Mouse (Mus musculus) embryonic stem cell, embryonic (primary cell): ENCODE measurements around the gene Rnasel.

Experiments used
- CTCF ChIA-PET, 4 experiments: fragments of 300-600 bp in 2 of 4; fragments of 350-600 bp in 2 of 4; sonication (Branson Sonifier 250); formaldehyde crosslinking; loops; one replicate each; lab custom pipeline; 2022; ENCODE audit warnings: inconsistent platforms in 2 of 4; lab: Charles Lee
- POLR2A ChIA-PET, 4 experiments: fragments of 300-600 bp in 2 of 4; fragments of 350-600 bp in 2 of 4; sonication (Branson Sonifier 250); formaldehyde crosslinking; loops; one replicate each; lab custom pipeline; 2022; ENCODE audit warnings: antibody characterized with exemption in 4 of 4, inconsistent platforms in 1 of 4; lab: Charles Lee

Gene Rnasel

DNA sequence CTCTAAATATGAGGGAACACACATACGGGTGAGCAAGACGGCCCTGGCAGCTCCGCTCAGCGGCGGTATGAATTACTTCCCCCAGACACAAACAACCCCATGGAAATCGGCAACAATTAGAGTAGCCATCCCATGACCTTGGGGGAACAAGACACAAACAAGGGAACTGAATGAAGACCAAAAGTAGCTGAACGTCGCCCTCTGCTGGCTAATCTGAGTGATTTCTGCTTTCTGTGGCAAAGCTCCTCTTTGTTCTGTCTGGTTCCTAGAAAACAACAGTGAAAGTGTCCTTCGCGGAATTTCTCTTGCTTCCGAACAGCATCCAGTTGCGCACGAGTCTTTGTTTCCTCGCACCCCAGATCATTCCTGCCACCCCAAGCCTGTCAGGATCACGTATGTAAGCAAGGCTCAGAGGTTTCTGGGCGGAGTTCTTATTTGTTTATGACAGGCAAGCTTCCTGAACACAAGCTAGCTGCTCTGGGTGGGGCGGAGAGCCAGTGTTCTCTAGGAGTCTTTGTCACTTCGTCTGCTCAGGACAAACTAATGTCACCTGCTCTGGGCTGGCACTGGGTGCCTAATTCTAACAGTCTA, at the start of gene Rnasel:
Gene Rnasel (plus strand): TSS at position 216 of the 591 bp plus-strand sequence.
- ChIA-PET CTCF (interaction anchor here (0.5 to 5.0 kb wide), 90 partner anchors 9 to 1356 kb away, joined by 3 to 80 read pairs (median 4); partner anchors contain the start of genes Npl (in 3 of the 4), Glul (in 1 of the 4), Rgs8 (in 1 of the 4) and Teddm2 (in 1 of the 4)), POLR2A (interaction anchor here (0.5 to 3.0 kb wide), 49 partner anchors 9 to 626 kb away, joined by 3 to 16 read pairs (median 4); partner anchors contain the start of genes Npl (in 4 of the 4), Glul (in 2 of the 4), Teddm2 (in 2 of the 4) and Dhx9 (in 1 of the 4))

DNA sequence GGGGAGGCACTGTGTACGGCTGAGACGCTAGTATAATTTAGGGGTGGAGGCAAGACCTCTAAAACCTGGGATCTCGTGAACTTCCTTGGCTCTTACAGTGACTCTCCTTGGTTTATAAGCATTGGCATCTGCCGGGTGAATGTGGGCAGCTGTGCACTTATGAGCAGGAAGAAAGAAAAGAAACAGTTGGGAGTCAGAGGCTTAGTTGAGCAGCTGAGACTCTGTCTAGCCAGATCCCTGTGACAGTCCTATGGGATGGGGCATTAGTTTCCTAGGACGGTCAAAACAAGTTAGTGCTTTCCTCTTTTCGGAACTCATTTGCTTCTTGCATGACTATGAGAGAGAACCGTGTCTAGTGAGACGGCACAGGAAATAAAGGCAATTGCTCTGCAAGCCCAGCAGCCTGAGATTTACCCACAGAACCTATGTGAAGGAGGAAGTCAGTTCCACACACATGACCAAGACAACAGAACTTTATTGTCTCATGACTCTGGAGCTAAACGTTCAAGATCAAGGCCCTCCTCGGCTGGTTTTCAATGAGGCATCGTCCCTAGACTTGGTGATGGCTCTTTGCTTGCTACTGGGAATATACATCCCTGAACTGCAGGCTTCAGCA, 48.7 kb upstream of the Rnasel start:
- ChIA-PET CTCF (no interaction called here), POLR2A (interaction anchor here in 1 of 4 experiments (0.5 kb wide), 1 partner anchor 276 kb away, joined by 3 read pairs; the partner anchor contains the start of gene Shcbp1l)

DNA sequence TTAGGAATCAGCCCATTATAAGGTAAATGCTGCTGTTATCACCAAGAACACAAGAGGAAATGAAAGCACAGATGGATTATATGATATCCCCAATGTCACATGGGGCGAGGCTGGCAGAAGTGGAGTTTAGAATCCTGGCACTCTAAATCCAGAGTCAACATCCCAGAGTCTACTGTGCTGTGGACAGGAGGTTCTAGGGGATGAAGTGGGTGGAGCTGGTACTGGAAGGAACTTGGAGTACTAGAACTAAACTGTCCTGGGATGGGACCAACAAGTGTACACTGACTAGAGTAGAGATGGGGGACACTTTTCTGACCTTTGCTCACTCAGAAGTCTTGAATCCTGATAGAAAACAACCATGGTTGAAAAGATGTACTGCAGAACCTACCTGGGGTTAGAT, 47.8 kb upstream of the Rnasel start:
- ChIA-PET CTCF (no interaction called here), POLR2A (no interaction called here)

DNA sequence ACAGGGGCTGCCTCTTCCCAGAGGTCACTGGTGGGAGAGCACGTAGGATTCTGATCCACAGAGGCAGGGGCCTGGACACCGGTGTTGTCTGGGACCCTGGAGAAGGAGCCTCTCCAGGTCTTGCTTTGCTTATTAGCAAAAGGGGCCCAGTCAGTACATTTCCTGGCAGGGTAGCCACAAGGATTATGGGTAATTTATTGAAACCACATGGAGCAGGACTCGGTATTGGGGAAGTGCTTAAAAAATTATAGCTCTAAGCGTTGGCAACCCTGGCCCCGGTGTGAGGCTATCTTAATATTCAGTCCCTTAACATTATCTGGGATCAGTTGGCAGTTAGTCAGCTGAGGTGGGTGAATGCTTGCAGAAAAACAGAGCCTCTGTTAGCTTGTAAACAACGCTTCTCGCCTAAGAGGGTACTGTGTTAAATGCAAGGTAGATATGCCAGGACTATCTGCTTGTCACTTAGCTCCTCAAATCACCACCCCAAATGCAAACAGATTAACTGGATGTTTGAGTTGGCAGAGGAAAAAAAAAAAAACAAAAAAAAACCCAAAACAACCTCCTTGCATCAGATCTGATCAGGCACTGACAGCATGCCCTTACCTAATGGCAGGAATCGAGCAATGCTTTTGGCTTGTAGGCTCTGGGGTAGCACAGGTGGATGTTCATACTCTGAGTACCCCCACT, 46.9 kb upstream of the Rnasel start:
- ChIA-PET CTCF (no interaction called here), POLR2A (interaction anchor here in 1 of 4 experiments (0.5 to 1.8 kb wide), 3 partner anchors 21 to 1277 kb away, joined by 3 to 5 read pairs (median 4); no protein-coding TSS in a partner anchor)

DNA sequence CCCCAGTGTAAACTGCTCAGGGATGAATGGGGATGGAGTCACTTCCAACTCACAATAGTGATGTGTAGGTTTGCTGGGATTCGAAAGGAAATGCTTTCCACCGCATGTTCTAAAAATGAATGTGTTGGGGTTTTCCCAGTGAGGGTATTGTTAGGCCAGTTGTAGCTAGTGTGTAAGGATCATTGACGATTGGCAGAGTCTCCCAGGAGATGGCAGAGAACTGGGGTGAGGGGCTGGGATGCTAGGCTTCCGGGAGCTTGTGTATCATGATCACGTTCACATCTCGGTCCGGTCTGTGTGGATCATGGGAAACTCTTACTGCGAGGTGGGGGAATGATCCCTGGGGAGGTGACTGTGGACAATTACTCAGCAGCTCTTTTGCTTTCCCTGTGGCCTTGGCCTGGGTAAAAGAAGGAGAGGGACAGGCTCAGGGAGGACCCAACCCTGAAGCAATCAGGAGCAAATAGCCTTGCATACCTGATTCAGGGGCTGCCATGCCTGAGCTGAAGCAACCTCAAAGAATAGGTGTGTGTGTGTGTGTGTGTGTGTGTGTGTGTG, 46.3 kb upstream of the Rnasel start:
- ChIA-PET POLR2A (interaction anchor here in 2 of 4 experiments (0.5 to 1.8 kb wide), 4 partner anchors 20 to 1277 kb away, joined by 3 to 5 read pairs (median 4); no protein-coding TSS in a partner anchor), CTCF (interaction anchor here in 1 of 4 experiments (0.7 to 0.9 kb wide), 2 partner anchors 12 to 1127 kb away, joined by 3 to 6 read pairs; no protein-coding TSS in a partner anchor)

DNA sequence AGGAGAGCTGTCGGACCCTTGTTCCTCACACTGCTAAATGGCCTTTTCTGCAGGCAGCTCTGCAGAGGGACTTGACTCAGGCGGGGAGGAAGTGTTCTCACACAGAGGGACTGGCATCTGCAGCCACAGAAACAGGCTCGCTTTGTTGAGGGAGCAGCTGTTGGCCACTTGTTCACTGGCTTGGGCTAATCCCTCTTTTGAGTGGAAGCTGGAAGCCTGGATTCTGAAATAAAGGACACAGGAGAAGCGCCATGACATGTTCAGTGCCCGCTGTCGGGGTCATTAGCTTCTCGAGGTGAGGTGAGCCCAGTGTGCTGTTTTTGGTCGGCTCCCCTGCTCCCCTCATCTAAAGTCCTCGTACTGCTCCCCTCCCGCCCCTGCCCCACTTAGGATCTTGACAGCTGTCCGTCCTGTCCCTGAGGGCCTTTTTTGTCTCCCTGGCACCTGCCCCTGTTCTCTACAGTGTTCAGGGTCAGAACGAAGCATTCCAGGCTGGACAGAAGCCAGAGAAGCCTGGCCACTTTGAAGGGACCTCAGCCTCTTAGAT, 45.7 kb upstream of the Rnasel start:
- POLR2A ChIA-PET: interaction anchor here in 2 of 4 experiments (0.6 to 1.8 kb wide), 6 partner anchors 10 to 183 kb away, joined by 3 to 5 read pairs (median 3); no protein-coding TSS in a partner anchor
- CTCF ChIA-PET: interaction anchor here in 1 of 4 experiments (0.7 to 0.9 kb wide), 2 partner anchors 13 to 1127 kb away, joined by 3 to 6 read pairs; no protein-coding TSS in a partner anchor

DNA sequence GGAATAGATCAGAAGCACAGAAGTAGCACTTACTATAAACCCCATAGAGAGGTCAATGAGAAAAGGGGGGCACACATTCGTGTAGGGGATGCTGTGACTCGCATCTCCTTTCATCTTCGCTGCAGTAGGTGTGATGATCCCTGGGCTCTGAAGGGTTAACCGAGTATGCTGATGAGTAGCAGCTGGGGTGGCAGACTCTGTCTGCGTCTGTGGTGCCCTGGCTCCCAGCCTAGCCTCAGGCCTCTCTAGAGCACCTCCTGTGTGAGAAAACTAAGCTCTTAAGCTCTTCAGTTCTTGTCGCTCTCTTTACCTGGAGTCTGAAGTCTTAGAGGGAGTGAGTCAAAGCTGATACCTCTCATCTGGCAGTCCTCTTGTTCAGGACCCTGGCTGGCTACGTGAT, 45.1 kb upstream of the Rnasel start:
- CTCF ChIA-PET: interaction anchor here in 2 of 4 experiments (0.5 to 0.8 kb wide), 2 partner anchors 9 to 16 kb away, joined by 3 to 7 read pairs; no protein-coding TSS in a partner anchor

DNA sequence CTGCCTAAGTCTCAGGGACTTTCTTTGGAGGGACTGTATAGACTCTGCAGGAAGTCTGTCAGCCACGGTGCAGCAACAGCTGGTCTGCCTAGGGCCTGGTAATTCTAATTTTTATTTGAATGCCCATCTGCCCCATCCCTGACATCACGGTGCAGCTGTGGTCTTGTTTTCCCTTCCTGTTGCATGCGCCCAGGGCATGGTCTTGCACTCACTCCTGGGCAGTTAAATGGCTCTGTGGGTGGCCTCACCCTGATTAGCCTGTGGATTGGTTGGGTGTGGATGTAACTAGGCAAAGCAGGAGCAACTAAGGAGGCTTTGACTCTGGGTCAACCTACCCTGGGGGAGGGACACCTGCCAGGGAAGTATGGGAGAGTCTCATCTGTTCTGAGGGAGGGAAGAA, 44.2 kb upstream of the Rnasel start:
- ChIA-PET CTCF (interaction anchor here in 1 of 4 experiments (0.6 to 1.1 kb wide), 2 partner anchors 25 to 44 kb away, joined by 3 read pairs; partner anchors contain the start of gene Rnasel), POLR2A (interaction anchor here in 3 of 4 experiments (0.7 to 1.7 kb wide), 10 partner anchors 12 to 567 kb away, joined by 3 to 8 read pairs (median 4); partner anchors contain the start of gene Rnasel (in 1 of the 3))

More for the DNA sequence above, 45.1 kb upstream of the Rnasel start:
- POLR2A ChIA-PET: interaction anchor here in 3 of 4 experiments (0.6 to 1.3 kb wide), 5 partner anchors 11 to 567 kb away, joined by 3 to 5 read pairs (median 3); no protein-coding TSS in a partner anchor

DNA sequence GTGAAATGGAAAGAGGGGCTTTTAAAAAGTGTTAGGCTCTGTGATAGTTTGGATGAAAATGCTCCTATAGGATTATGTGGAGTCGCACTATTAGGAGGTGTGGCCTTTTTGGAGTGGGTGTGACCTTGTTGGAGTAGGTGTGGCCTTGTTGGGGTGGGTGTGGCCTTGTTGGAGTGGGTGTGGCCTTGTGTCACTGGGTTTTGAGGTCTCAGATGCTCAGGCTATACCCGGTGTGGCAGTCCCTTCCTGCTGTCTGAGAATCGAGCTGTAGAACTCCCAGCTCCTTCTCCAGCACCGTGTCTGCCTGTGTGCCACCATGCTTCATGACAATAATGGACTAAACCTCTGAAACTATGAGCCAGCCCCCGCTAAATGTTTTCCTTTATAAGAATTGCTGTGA, 40.6 kb upstream of the Rnasel start:
- POLR2A ChIA-PET: interaction anchor here in 2 of 4 experiments (0.7 to 1.2 kb wide), 2 partner anchors 12 to 1630 kb away, joined by 3 read pairs; no protein-coding TSS in a partner anchor
- CTCF ChIA-PET: interaction anchor here in 2 of 4 experiments (0.5 to 0.7 kb wide), 2 partner anchors 149 to 647 kb away, joined by 3 to 15 read pairs; no protein-coding TSS in a partner anchor

DNA sequence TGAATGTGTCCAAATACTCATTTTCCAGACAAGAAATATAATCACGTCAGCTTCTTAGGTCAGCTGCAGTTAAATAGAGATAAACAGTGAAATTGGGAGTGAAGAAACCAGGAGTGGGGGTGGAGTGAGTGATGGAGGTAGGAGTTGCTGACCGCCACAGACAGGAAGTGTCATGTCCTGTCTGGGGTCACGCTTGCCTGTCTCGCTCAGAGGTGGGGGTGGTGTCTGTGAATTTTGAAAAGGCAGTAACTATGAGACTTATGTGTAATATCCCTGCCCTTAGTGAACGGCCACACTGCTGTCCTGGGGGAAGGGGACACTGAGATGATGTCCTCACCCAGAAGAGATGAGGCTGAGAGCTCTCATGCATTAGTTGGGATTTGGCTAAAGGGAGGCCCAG, 39.8 kb upstream of the Rnasel start:
- CTCF ChIA-PET: interaction anchor here in 1 of 4 experiments (0.5 kb wide), 1 partner anchor 385 kb away, joined by 6 read pairs; no protein-coding TSS in a partner anchor
- POLR2A ChIA-PET: interaction anchor here in 1 of 4 experiments (0.9 kb wide), 1 partner anchor 11 kb away, joined by 5 read pairs; no protein-coding TSS in a partner anchor

DNA sequence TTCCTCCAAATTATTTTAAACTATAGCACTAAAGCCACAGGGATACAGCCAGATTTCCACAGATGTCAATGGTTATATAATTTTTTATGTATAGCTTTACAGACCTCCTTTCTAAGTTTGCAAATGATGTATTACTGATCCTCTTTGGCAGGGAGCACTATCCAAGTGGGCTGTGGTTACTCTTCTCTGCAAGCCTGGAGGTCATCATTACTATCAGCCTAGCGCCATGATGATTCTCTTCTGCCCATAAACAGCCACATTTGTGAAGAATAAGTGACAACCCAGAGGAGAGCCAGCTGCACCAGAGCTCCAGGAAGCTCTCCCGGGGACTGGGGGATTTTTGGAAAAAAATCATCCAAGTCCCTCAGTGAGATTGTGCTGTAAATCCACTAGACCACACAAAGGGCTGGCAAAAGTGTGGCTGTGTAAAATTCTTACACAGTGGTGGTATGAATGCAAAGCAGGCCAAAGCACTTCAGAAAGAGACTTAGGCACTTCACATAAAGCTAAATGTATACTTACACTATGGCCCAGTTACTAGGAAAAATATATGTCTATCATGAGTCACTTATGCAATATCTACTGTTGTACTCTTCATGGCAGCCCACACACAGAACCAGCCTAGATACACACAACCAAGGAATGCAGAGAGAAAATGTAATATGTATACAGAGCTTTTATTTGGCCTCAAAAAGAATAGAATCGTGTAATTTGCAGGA, 37.5 kb upstream of the Rnasel start:
- CTCF ChIA-PET: no interaction called here
- POLR2A ChIA-PET: interaction anchor here in 2 of 4 experiments (0.7 to 1.1 kb wide), 3 partner anchors 12 to 242 kb away, joined by 4 to 5 read pairs (median 4); no protein-coding TSS in a partner anchor

DNA sequence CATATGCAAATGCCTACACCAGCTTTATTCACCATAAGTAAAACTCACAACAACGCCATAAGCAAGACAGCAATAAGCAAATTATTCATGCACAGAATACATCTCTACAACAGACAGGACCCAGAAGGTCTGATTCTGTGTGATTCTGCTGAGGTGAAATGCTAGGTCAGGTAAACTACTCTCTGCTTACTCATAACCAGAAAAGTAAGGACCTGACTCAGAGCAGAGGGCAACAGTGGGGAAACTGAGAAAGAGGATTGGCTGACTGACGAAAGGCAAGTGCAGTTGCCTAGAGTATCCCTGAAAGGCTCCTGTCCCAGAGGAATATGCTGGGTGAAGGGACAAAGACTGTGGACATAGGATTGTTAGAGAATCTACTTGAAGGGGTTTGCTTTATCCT, 36.6 kb upstream of the Rnasel start:
- ChIA-PET CTCF (no interaction called here), POLR2A (no interaction called here)

DNA sequence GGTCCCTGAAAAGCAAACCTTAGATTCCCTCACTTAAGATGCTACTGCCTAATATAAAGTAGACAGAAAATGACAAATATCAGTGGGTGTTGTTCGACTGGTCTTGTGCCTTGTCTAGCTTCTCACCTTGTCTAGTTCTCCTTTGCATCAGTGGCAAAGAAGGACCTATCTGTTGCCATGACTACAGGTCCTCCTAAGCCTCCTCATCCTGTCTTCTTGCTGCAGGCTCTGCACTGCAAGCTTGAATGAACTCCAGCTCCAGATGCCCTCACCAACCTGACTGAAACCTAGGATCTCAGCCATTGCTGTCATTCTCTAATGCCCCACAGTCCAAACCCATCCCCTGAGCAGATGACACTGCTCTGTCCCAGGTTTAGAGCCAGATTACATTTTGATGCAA, 31.2 kb upstream of the Rnasel start:
- ChIA-PET CTCF (interaction anchor here in 1 of 4 experiments (1.3 kb wide), 1 partner anchor 159 kb away, joined by 5 read pairs; no protein-coding TSS in a partner anchor), POLR2A (no interaction called here)

DNA sequence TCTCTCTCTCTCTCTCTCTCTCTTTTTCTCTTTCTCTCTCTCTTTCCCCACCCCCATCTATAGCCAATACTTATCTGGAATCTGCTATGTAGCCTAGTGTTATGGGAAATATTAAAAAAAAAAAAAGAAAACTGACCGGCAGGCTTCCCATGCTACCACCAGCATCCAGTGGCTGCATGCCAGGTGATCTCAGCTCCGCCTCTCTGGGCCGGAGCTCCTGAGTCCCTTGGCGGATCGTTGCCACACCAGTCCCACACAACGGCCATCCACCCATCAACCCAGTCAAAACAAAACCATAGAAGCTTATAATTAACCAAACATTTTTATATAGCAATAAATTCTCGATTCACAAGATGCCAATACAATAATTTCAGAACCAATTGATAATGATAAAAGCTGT, 28.3 kb upstream of the Rnasel start:
- ChIA-PET POLR2A (interaction anchor here in 2 of 4 experiments (0.7 to 1.5 kb wide), 3 partner anchors 11 to 399 kb away, joined by 3 to 5 read pairs (median 3); no protein-coding TSS in a partner anchor), CTCF (no interaction called here)

DNA sequence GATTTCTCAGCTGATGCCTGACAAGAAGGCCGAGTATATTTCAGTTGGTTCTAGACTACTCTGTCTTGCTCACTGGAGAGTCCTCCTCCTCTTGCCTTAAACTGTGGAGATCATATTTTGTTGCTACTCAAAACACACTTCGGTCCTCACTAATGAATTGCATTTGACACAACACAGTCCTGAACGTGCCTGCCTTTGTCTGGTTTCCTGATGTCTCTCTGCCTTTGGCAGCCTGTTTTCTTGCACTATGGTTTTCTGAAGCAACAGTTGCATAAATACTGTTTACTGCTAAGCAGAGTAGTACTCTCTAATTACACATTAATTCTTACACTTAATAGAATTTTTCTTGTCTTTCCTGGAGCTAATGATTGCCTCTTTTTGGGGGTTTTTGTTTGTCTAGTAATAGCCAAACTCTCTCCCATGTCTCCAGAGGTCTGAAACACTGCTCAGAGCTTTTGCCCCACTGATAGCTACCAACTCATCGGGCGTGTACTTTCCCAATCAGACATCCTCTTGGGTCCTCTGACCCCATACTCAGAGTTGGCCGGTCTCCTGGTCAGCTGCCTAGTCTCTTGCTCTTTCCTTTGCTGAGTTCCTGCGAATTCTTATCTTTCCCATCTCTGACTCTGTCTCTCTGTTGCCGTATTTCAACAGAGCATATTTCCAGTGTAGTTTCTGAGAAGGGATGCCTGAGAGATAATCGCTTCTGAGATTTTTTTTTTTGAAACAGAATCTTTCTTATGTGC, 27.5 kb upstream of the Rnasel start:
- ChIA-PET CTCF (no interaction called here), POLR2A (interaction anchor here in 1 of 4 experiments (0.9 to 1.5 kb wide), 3 partner anchors 12 to 17 kb away, joined by 3 to 5 read pairs (median 3); no protein-coding TSS in a partner anchor)

DNA sequence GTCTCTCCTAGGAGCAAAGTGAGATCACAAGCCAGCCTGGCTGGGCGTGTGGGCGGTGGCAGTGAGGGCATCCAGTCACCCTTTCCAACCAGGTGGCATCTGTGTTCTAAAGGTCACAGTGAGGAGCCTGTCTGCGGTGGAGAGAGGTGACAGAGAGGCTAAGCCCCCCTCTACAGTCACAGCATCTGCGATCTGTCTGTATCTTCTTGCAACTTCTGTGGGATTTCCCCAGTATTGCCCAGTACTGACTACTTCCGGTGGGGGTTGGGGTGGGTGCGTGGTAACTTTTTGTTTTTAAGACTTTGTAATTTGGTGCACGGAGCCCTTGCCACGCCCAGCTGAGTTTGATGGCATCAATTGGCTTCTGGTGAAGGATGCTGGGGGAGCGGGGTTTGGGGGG, 25.8 kb upstream of the Rnasel start:
- ChIA-PET CTCF (no interaction called here), POLR2A (interaction anchor here in 2 of 4 experiments (0.6 to 1.5 kb wide), 3 partner anchors 12 to 20 kb away, joined by 3 to 4 read pairs (median 4); no protein-coding TSS in a partner anchor)
